8 mouse cellular contexts compared by ENCODE assay signal in genomic region chr19:32869053-32869680, GRCm38 (mm10).
DNase-seq lines count a peak whose midpoint lies in the region; ATAC-seq and TF ChIP-seq lines count a peak whose summit lies in the region.

No protein-coding gene starts in this region.

- intact Hi-C loops in heart, postnatal 10 days (cut with DNase I) = loop anchor here (5.0 kb wide), 1 partner anchor 243 kb away; no protein-coding TSS in a partner anchor

- no peak for DNase-seq in heart, postnatal 10 days
- peak; percentile 56 for DNase-seq in induced T-regulatory cell, adult 2 months (ENCODE audit: low read depth)
- no peak for DNase-seq in left cerebral cortex, adult 18-20 months (ENCODE audit: low spot score in 2 of 2)
- DNase-seq in gastrocnemius, adult 18-20 months (ENCODE audit: low spot score) = no peak

- no peaks in the 10 kb centered on the region for H3K79me2 ChIP-seq in C2C12 (ENCODE audit: control insufficient read depth, insufficient read depth)

- 0 out of 2 replicates have a peak, but pooled peaks have one; percentile 27 for ATAC-seq in heart, embryonic 15.5 days (replicated peaks; ENCODE audit: insufficient number of reproducible peaks, insufficient read depth, low FRiP score, low read depth)
- ATAC-seq in megakaryocyte-erythroid progenitor cell, adult 5-6 weeks (replicated peaks; ENCODE audit: low FRiP score, low TSS enrichment, poor library complexity, severe bottlenecking) = 0 out of 2 replicates have a peak, but pooled peaks have one; percentile 50
- no peak for ATAC-seq in erythroid progenitor cell, adult 5-6 weeks (replicated peaks; ENCODE audit: low FRiP score, poor library complexity, severe bottlenecking)

- no peak overlapping the region for H3K4me2 ChIP-seq in heart, embryonic 15.5 days

- TF ChIP-seq CTCF in C2C12 (IDR thresholded peaks at IDR 0.05; ENCODE audit: control insufficient read depth, insufficient read depth, insufficient read length) = no peak

- H3K9me3 ChIP-seq in heart, embryonic 15.5 days (replicated peaks) = no peaks in the 10 kb centered on the region

- H3K4me3 ChIP-seq in heart, embryonic 15.5 days = no peak overlapping the region
- no peak overlapping the region for H3K4me3 ChIP-seq in C2C12 (ENCODE audit: insufficient read depth, poor library complexity, severe bottlenecking)

- no peaks in the 10 kb centered on the region for H3K27me3 ChIP-seq in heart, embryonic 15.5 days
- no peaks in the 10 kb centered on the region for H3K27me3 ChIP-seq in C2C12 (ENCODE audit: control insufficient read depth, insufficient read depth, insufficient read length)

- no peak overlapping the region for H3K27ac ChIP-seq in heart, embryonic 15.5 days

- H3ac ChIP-seq in C2C12 (ENCODE audit: control insufficient read depth, insufficient read length, low read depth) = no peak overlapping the region

- no peaks in the 10 kb centered on the region for H3K36me3 ChIP-seq in heart, embryonic 15.5 days
- H3K36me3 ChIP-seq in C2C12 (ENCODE audit: control insufficient read depth, insufficient read depth) = no peaks in the 10 kb centered on the region

- no peaks in the 10 kb centered on the region for H3K79me3 ChIP-seq in C2C12 (ENCODE audit: low read depth)

- H3K4me1 ChIP-seq in heart, embryonic 15.5 days (replicated peaks) = 0 out of 2 replicates have a peak, but pooled peaks cover 2% of the 10 kb centered on the region

- WGBS in heart, embryonic 15.5 days = 27% methylated on average over 10 of the region's 10 CpGs

- H3K9ac ChIP-seq in heart, embryonic 15.5 days = no peak overlapping the region

TF ChIP-seq in C2C12, 6 proteins besides CTCF, POLR2A, EP300 and RAD21:
- no peak for TF ChIP-seq USF1 (IDR thresholded peaks at IDR 0.05; ENCODE audit: low read depth)
- peak; percentile 17 for TF ChIP-seq CEBPB (IDR thresholded peaks at IDR 0.05; ENCODE audit: low read depth)
